Mouse (Mus musculus): ENCODE measurements around the gene Ncor2. TPM values are rescaled to one million over a fixed set of nuclear protein-coding genes. Genes with fewer than 3 reads are reported as not detected.

The Ncor2 gene
- 34.9 and 36.5 TPM in 2 replicates for polyA plus RNA-seq (2014; fragmentation: Nextera tagmentation; extraction: Ambion mirVana)

- H3K9ac ChIP-seq, result peak within 1 kb of the TSS; percentile 85
- peak within 1 kb of the TSS; percentile 98 for H3K27ac ChIP-seq (ENCODE audit: low read depth)
- H3K4me1 ChIP-seq (ENCODE audit: insufficient read depth), result peaks cover 28% of the 10 kb centered on the region
- WGBS, result under 1% methylated on average over 67 of the region's 87 CpGs
- no peaks in the 10 kb centered on the region for H3K27me3 ChIP-seq (ENCODE audit: insufficient read depth, low read length)
- DNase-seq (peak; percentile 95), ATAC-seq (ENCODE audit: insufficient read depth) (peak; percentile 77)
- peak within 1 kb of the TSS; percentile 89 for H3K4me3 ChIP-seq (ENCODE audit: low read depth, low read length)
- H3K4me2 ChIP-seq, result peak within 1 kb of the TSS; percentile 89
- TF ChIP-seq CTCF (IDR thresholded peaks at IDR 0.05; ENCODE audit: low read depth), result no peak
- H3K36me3 ChIP-seq (ENCODE audit: insufficient read depth), result no peaks in the 10 kb centered on the region
- H3K9me3 ChIP-seq (ENCODE audit: low read depth, low read length), result no peaks in the 10 kb centered on the region
These were observed at the start of gene Ncor2 for GRCm38 (mm10) chr5:125179007-125179734. Gene Ncor2, minus strand, starts transcription at chr5:125179219.

GRCm38 (mm10) chr5:125227699-125228098, 48.7 kb upstream of the Ncor2 start:
- Histone ChIP-seq H3K4me2 (no peak overlapping the region), H3K9ac (no peak overlapping the region), H3K9me3 (ENCODE audit: low read depth, low read length) (peaks cover 4% of the 10 kb centered on the region; the same call in 1 of the 2 replicates), H3K36me3 (ENCODE audit: insufficient read depth) (no peaks in the 10 kb centered on the region), H3K27me3 (ENCODE audit: insufficient read depth, low read length) (no peaks in the 10 kb centered on the region), H3K27ac (ENCODE audit: low read depth) (no peak overlapping the region), H3K4me1 (ENCODE audit: insufficient read depth) (no peaks in the 10 kb centered on the region), H3K4me3 (ENCODE audit: low read depth, low read length) (no peak overlapping the region)
- DNase-seq (no peak), ATAC-seq (ENCODE audit: insufficient read depth) (no peak)
- TF ChIP-seq CTCF (IDR thresholded peaks at IDR 0.05; ENCODE audit: low read depth), result peak; percentile 30; the same call in 1 of the 2 replicates
- 99% methylated on average over 4 of the region's 4 CpGs for WGBS

GRCm38 (mm10) chr5:125226229-125226634, 47.2 kb upstream of the Ncor2 start:
- Histone ChIP-seq H3K4me2 (no peak overlapping the region), H3K4me3 (ENCODE audit: low read depth, low read length) (no peak overlapping the region), H3K9ac (no peak overlapping the region), H3K27me3 (ENCODE audit: insufficient read depth, low read length) (no peaks in the 10 kb centered on the region), H3K4me1 (ENCODE audit: insufficient read depth) (peaks cover 5% of the 10 kb centered on the region; the same call in 1 of the 2 replicates), H3K27ac (ENCODE audit: low read depth) (no peak overlapping the region), H3K9me3 (ENCODE audit: low read depth, low read length) (peaks cover 4% of the 10 kb centered on the region; the same call in 1 of the 2 replicates), H3K36me3 (ENCODE audit: insufficient read depth) (no peaks in the 10 kb centered on the region)
- DNase-seq (no peak), ATAC-seq (ENCODE audit: insufficient read depth) (no peak)
- TF ChIP-seq CTCF (IDR thresholded peaks at IDR 0.05; ENCODE audit: low read depth), result no peak
- WGBS, result 56% methylated on average over 12 of the region's 12 CpGs

- ATAC-seq (ENCODE audit: insufficient read depth) (no peak), DNase-seq (no peak)
- Histone ChIP-seq H3K9ac (no peak overlapping the region), H3K4me2 (no peak overlapping the region), H3K4me3 (ENCODE audit: low read depth, low read length) (no peak overlapping the region), H3K9me3 (ENCODE audit: low read depth, low read length) (peaks cover 4% of the 10 kb centered on the region; the same call in 1 of the 2 replicates), H3K27ac (ENCODE audit: low read depth) (no peak overlapping the region), H3K27me3 (ENCODE audit: insufficient read depth, low read length) (no peaks in the 10 kb centered on the region), H3K4me1 (ENCODE audit: insufficient read depth) (peaks cover 5% of the 10 kb centered on the region; the same call in 1 of the 2 replicates), H3K36me3 (ENCODE audit: insufficient read depth) (no peaks in the 10 kb centered on the region)
- no peak for TF ChIP-seq CTCF (IDR thresholded peaks at IDR 0.05; ENCODE audit: low read depth)
- WGBS, result 40% methylated on average over 3 of the region's 3 CpGs
These were observed 45.9 kb upstream of the Ncor2 start for GRCm38 (mm10) chr5:125224925-125225324.

GRCm38 (mm10) chr5:125223961-125224360, 44.9 kb upstream of the Ncor2 start:
- H3K36me3 ChIP-seq (ENCODE audit: insufficient read depth), result no peaks in the 10 kb centered on the region
- no peak overlapping the region for H3K4me3 ChIP-seq (ENCODE audit: low read depth, low read length)
- H3K4me1 ChIP-seq (ENCODE audit: insufficient read depth), result peaks cover 5% of the 10 kb centered on the region; the same call in 1 of the 2 replicates
- whole genome bisulfite sequencing, result 56% methylated on average over 5 of the region's 5 CpGs
- no peak overlapping the region for H3K9ac ChIP-seq
- H3K27ac ChIP-seq (ENCODE audit: low read depth), result no peak overlapping the region
- no peak for TF ChIP-seq CTCF (IDR thresholded peaks at IDR 0.05; ENCODE audit: low read depth)
- H3K9me3 ChIP-seq (ENCODE audit: low read depth, low read length), result peaks cover 4% of the 10 kb centered on the region; the same call in 1 of the 2 replicates
- no peaks in the 10 kb centered on the region for H3K27me3 ChIP-seq (ENCODE audit: insufficient read depth, low read length)
- no peak for DNase-seq
- H3K4me2 ChIP-seq, result no peak overlapping the region
- ATAC-seq (ENCODE audit: insufficient read depth), result no peak

- peaks cover 2% of the 10 kb centered on the region; the same call in 1 of the 2 replicates for H3K9me3 ChIP-seq (ENCODE audit: low read depth, low read length)
- no peak for TF ChIP-seq CTCF (IDR thresholded peaks at IDR 0.05; ENCODE audit: low read depth)
- no peak overlapping the region for H3K9ac ChIP-seq
- no peak overlapping the region for H3K4me2 ChIP-seq
- 32% methylated on average over 6 of the region's 6 CpGs for WGBS
- ATAC-seq (ENCODE audit: insufficient read depth), result no peak
- peaks cover 5% of the 10 kb centered on the region; the same call in 1 of the 2 replicates for H3K4me1 ChIP-seq (ENCODE audit: insufficient read depth)
- no peak for DNase-seq
- H3K36me3 ChIP-seq (ENCODE audit: insufficient read depth), result no peaks in the 10 kb centered on the region
- no peak overlapping the region for H3K4me3 ChIP-seq (ENCODE audit: low read depth, low read length)
- H3K27me3 ChIP-seq (ENCODE audit: insufficient read depth, low read length), result no peaks in the 10 kb centered on the region
- no peak overlapping the region for H3K27ac ChIP-seq (ENCODE audit: low read depth)
These were observed 43.7 kb upstream of the Ncor2 start for GRCm38 (mm10) chr5:125222706-125223105.

GRCm38 (mm10) chr5:125221868-125222267, 42.8 kb upstream of the Ncor2 start:
- H3K4me2 ChIP-seq, result no peak overlapping the region

More at GRCm38 (mm10) chr5:125221868-125222267, 42.8 kb upstream of the Ncor2 start:
- no peaks in the 10 kb centered on the region for H3K9me3 ChIP-seq (ENCODE audit: low read depth, low read length)
- no peak overlapping the region for H3K9ac ChIP-seq
- WGBS, result 54% methylated on average over 3 of the region's 3 CpGs
- H3K27ac ChIP-seq (ENCODE audit: low read depth), result peak overlapping the region; percentile 18; the same call in 1 of the 2 replicates
- no peaks in the 10 kb centered on the region for H3K27me3 ChIP-seq (ENCODE audit: insufficient read depth, low read length)
- ATAC-seq (ENCODE audit: insufficient read depth), result peak; percentile 39; the same call in 1 of the 2 replicates
- no peak overlapping the region for H3K4me3 ChIP-seq (ENCODE audit: low read depth, low read length)
- no peaks in the 10 kb centered on the region for H3K36me3 ChIP-seq (ENCODE audit: insufficient read depth)
- peaks cover 5% of the 10 kb centered on the region; the same call in 1 of the 2 replicates for H3K4me1 ChIP-seq (ENCODE audit: insufficient read depth)
- peak; percentile 37 for DNase-seq
- TF ChIP-seq CTCF (IDR thresholded peaks at IDR 0.05; ENCODE audit: low read depth), result no peak

Measured in lung, embryonic 14.5 days (tissue).